In the genomic region with DNA sequence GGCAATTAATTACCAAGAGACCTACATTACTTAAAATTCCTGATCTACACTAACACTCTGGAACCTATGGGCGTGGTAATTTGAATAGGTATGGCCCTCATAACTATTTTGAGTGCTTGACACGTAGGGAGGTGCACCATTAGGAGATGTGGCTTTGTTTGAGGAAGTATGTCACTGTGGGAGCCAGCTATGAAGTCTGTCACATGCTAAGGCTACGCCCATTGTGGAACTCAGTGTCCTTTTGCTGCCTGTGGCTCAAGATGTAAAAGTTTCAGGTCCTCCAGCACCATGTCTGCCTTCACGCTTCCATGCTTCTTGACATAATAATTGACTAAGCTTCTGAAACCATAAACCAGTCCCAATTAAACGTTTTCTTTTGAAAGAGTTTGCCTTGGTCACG, we compare ENCODE assay signal across 20 mouse cellular contexts. TPM values are rescaled to one million over a fixed set of nuclear protein-coding genes. Genes with fewer than 3 reads are reported as not detected.
DNase-seq lines count a peak whose midpoint lies in the region; ATAC-seq and TF ChIP-seq lines count a peak whose summit lies in the region.
"Had no signal": no experiment of that assay in that cellular context is flagged by ENCODE, and none has a peak within 500 bp of the region (broad histone marks: within the 10 kb centered on the region; RNA-seq: fewer than 3 reads in every experiment).

No protein-coding gene starts in this region.

- no peak for ATAC-seq in kidney, postnatal 0 days (replicated peaks; ENCODE audit: low FRiP score, low read depth)
- ATAC-seq in forebrain, embryonic 16.5 days: peak; percentile 50
- ATAC-seq: CD4-positive, CD25-positive, alpha-beta regulatory T cell, adult 4 months; intestine, postnatal 0 days had no signal

- no peaks in the 10 kb centered on the region for H3K27me3 ChIP-seq in kidney, postnatal 0 days (ENCODE audit: insufficient read depth, low read length)
- H3K27me3 ChIP-seq in forebrain, embryonic 16.5 days (replicated peaks; ENCODE audit: control insufficient read depth, insufficient read depth, low read length): no peaks in the 10 kb centered on the region
- H3K27me3 ChIP-seq in megakaryocyte, embryonic 14.5 days (replicated peaks): no peaks in the 10 kb centered on the region
- no peaks in the 10 kb centered on the region for H3K27me3 ChIP-seq in hindbrain, embryonic 10.5 days (ENCODE audit: insufficient read depth, poor library complexity, severe bottlenecking)
- no peaks in the 10 kb centered on the region for H3K27me3 ChIP-seq in heart, embryonic 10.5 days (ENCODE audit: insufficient read depth, poor library complexity, severe bottlenecking)
- H3K27me3 ChIP-seq: heart, embryonic 15.5 days; neural tube, embryonic 15.5 days had no signal

- H3K27ac ChIP-seq in kidney, postnatal 0 days: no peak overlapping the region
- no peak overlapping the region for H3K27ac ChIP-seq in forebrain, embryonic 16.5 days (ENCODE audit: low read length)
- no peak overlapping the region for H3K27ac ChIP-seq in hindbrain, embryonic 10.5 days
- H3K27ac ChIP-seq in heart, embryonic 10.5 days: no peak overlapping the region
- H3K27ac ChIP-seq: heart, embryonic 15.5 days; hindbrain, embryonic 14.5 days; liver, embryonic 14.5 days; neural tube, embryonic 15.5 days had no signal

- H3K9me3 ChIP-seq in kidney, postnatal 0 days (replicated peaks; ENCODE audit: low read length): no peaks in the 10 kb centered on the region
- H3K9me3 ChIP-seq in forebrain, embryonic 16.5 days (ENCODE audit: control insufficient read depth, low read length): no peaks in the 10 kb centered on the region
- H3K9me3 ChIP-seq in megakaryocyte, embryonic 14.5 days: no peaks in the 10 kb centered on the region
- no peaks in the 10 kb centered on the region for H3K9me3 ChIP-seq in hindbrain, embryonic 10.5 days
- H3K9me3 ChIP-seq in heart, embryonic 10.5 days: no peaks in the 10 kb centered on the region
- H3K9me3 ChIP-seq: heart, embryonic 15.5 days; neural tube, embryonic 15.5 days had no signal

- TF ChIP-seq CTCF in kidney, postnatal 0 days (IDR thresholded peaks at IDR 0.05; ENCODE audit: low read depth): no peak

- H3K4me2 ChIP-seq in kidney, postnatal 0 days (ENCODE audit: low read length): no peak overlapping the region
- H3K4me2 ChIP-seq in forebrain, embryonic 16.5 days (ENCODE audit: low read length): no peak overlapping the region
- H3K4me2 ChIP-seq: heart, embryonic 15.5 days; hindbrain, embryonic 14.5 days; neural tube, embryonic 15.5 days had no signal

- H3K36me3 ChIP-seq in kidney, postnatal 0 days (ENCODE audit: insufficient read depth, low read length): no peaks in the 10 kb centered on the region
- H3K36me3 ChIP-seq in forebrain, embryonic 16.5 days (ENCODE audit: control insufficient read depth, insufficient read depth): no peaks in the 10 kb centered on the region
- no peaks in the 10 kb centered on the region for H3K36me3 ChIP-seq in megakaryocyte, embryonic 14.5 days (replicated peaks; ENCODE audit: low read length)
- H3K36me3 ChIP-seq in hindbrain, embryonic 10.5 days: no peaks in the 10 kb centered on the region
- H3K36me3 ChIP-seq in heart, embryonic 10.5 days: no peaks in the 10 kb centered on the region
- H3K36me3 ChIP-seq: heart, embryonic 15.5 days; neural tube, embryonic 15.5 days had no signal

- H3K4me3 ChIP-seq in kidney, postnatal 0 days (replicated peaks; ENCODE audit: low read depth, low read length): no peak overlapping the region
- H3K4me3 ChIP-seq in forebrain, embryonic 16.5 days (replicated peaks; ENCODE audit: low read length): no peak overlapping the region
- H3K4me3 ChIP-seq in megakaryocyte, embryonic 14.5 days (replicated peaks): peak overlapping the region; percentile 20
- H3K4me3 ChIP-seq in hindbrain, embryonic 10.5 days: no peak overlapping the region
- no peak overlapping the region for H3K4me3 ChIP-seq in heart, embryonic 10.5 days
- H3K4me3 ChIP-seq: heart, embryonic 15.5 days; neural tube, embryonic 15.5 days had no signal

- DNase-seq in kidney, postnatal 0 days (ENCODE audit: low spot score): peak; percentile 1
- no peak for DNase-seq in kidney, postnatal 14 days
- peak; percentile 42 to 56 for DNase-seq in B cell, adult 2 months
- DNase-seq in hindbrain, embryonic 10.5 days (ENCODE audit: low spot score): no peak
- DNase-seq in heart, embryonic 10.5 days (ENCODE audit: low spot score): no peak
- DNase-seq in yolk sac, embryonic 10.5 days (ENCODE audit: low spot score): no peak
- DNase-seq: adrenal gland, postnatal 14 days; cerebellum, adult 9-10 months; embryo, embryonic 11 days; heart, adult 11 months; right cerebral cortex, postnatal 14 days; thymus, adult 2 months had no signal

- H3K9ac ChIP-seq in kidney, postnatal 0 days (ENCODE audit: low read depth, low read length): no peak overlapping the region
- H3K9ac ChIP-seq in forebrain, embryonic 16.5 days (replicated peaks; ENCODE audit: low read depth, low read length): no peak overlapping the region
- H3K9ac ChIP-seq: heart, embryonic 15.5 days; hindbrain, embryonic 14.5 days; liver, embryonic 14.5 days; neural tube, embryonic 15.5 days had no signal

- no peaks in the 10 kb centered on the region for H3K4me1 ChIP-seq in kidney, postnatal 0 days (replicated peaks; ENCODE audit: insufficient read depth, low read length)
- H3K4me1 ChIP-seq in forebrain, embryonic 16.5 days (replicated peaks; ENCODE audit: control insufficient read depth, insufficient read depth, low read length): no peaks in the 10 kb centered on the region
- no peaks in the 10 kb centered on the region for H3K4me1 ChIP-seq in megakaryocyte, embryonic 14.5 days
- H3K4me1 ChIP-seq in hindbrain, embryonic 10.5 days (replicated peaks): no peaks in the 10 kb centered on the region
- no peaks in the 10 kb centered on the region for H3K4me1 ChIP-seq in heart, embryonic 10.5 days
- H3K4me1 ChIP-seq: heart, embryonic 15.5 days; neural tube, embryonic 15.5 days had no signal

- 55% methylated on average over 6 of the region's 6 CpGs for WGBS in kidney, postnatal 0 days
- WGBS in forebrain, embryonic 16.5 days: 51% methylated on average over 6 of the region's 6 CpGs
- 71% methylated on average over 6 of the region's 6 CpGs for WGBS in hindbrain, embryonic 10.5 days
- 78% methylated on average over 6 of the region's 6 CpGs for WGBS in heart, embryonic 10.5 days

RNA-seq across cellular contexts. Expression of a gene that starts 29.6 kb away (rescaled TPM):
- 0.13 and 0.32 TPM in 2 replicates for polyA plus RNA-seq in kidney, postnatal 0 days (2015; fragmentation: Nextera tagmentation; extraction: Ambion mirVana)
- polyA plus RNA-seq in forebrain, embryonic 16.5 days (2015; fragmentation: Nextera tagmentation; extraction: Ambion mirVana): 0.27 TPM in 1 of 2 replicates, not detected in the other
- polyA plus RNA-seq in megakaryocyte, embryonic 14.5 days (2012; ENCODE audit: insufficient read depth, low replicate concordance): 0.13 TPM in 1 of 2 replicates, not detected in the other
- 0.10 TPM in 1 of 2 replicates, not detected in the other for polyA plus RNA-seq in hindbrain, embryonic 10.5 days (2016; fragmentation: Nextera tagmentation; extraction: Ambion mirVana)
- polyA plus RNA-seq in heart, embryonic 10.5 days (2016; fragmentation: Nextera tagmentation; extraction: Ambion mirVana): 0.10 TPM in 1 of 2 replicates, not detected in the other
- polyA plus RNA-seq: CD4-positive, CD25-positive, alpha-beta regulatory T cell, adult 4 months had no signal

Comparison
In these comparisons a context has a peak if more than half of its experiments do, and no peak if none do; other contexts are left out.
1. DNase-seq: peak in kidney, postnatal 0 days (single experiment) and B cell, adult 2 months (2 of 2); none in kidney, postnatal 14 days (single experiment), hindbrain, embryonic 10.5 days (single experiment), heart, embryonic 10.5 days (single experiment) and yolk sac, embryonic 10.5 days (single experiment).